Mouse (Mus musculus): ENCODE data around the gene Klhdc2.

The Klhdc2 gene

GRCm38 (mm10) chr12:69302171-69302570, 5.7 kb downstream of the Klhdc2 start:
- no peak for DNase-seq

- DNase-seq, result no peak
These were observed 7.6 kb downstream of the Klhdc2 start for GRCm38 (mm10) chr12:69304051-69304450.

GRCm38 (mm10) chr12:69306333-69306732, 9.9 kb downstream of the Klhdc2 start:
- DNase-seq, result no peak

GRCm38 (mm10) chr12:69309659-69310058, 13.2 kb downstream of the Klhdc2 start:
- DNase-seq, result no peak

GRCm38 (mm10) chr12:69318431-69318830, 21.9 kb downstream of the Klhdc2 start:
- DNase-seq, result no peak

GRCm38 (mm10) chr12:69331187-69331586, 34.7 kb downstream of the Klhdc2 start:
- DNase-seq, result no peak

- no peak for DNase-seq
These were observed 35.7 kb downstream of the Klhdc2 start for GRCm38 (mm10) chr12:69332147-69332546.

- DNase-seq, result peak; percentile 48 to 51
These were observed 37.1 kb downstream of the Klhdc2 start for GRCm38 (mm10) chr12:69333547-69333946.

- DNase-seq, result no peak
These were observed 53.4 kb downstream of the Klhdc2 start for GRCm38 (mm10) chr12:69349928-69350327.

GRCm38 (mm10) chr12:69351685-69352084, 55.2 kb downstream of the Klhdc2 start:
- no peak for DNase-seq

- peak; percentile 85 to 90 for DNase-seq
These were observed 60.2 kb downstream of the Klhdc2 start, which contains the start of gene Nemf for GRCm38 (mm10) chr12:69356546-69357299. Nemf (minus strand) TSS chr12:69357165.

GRCm38 (mm10) chr12:69357300-69357646, 60.8 kb downstream of the Klhdc2 start:
- peak in 1 of 2 experiments; percentile 17 for DNase-seq

All from kidney, postnatal 4 days (tissue).